Mouse (Mus musculus) ES-Bruce4 (cell line): ENCODE measurements at regions not wholly inside any gene's neighbourhood (a gene's known extent, or its start where the extent isn't known, plus 50 kb on each side); places are given as distances from the start of the nearest gene placed in this dataset.

Source experiments
- CTCF ChIP-seq: IDR thresholded peaks from one replicate; pipeline ENCODE4 v1.8.1; 2011; ENCODE audit warnings: low read depth, low read length
- EP300 ChIP-seq: IDR thresholded peaks from 2 replicates; pipeline ENCODE4 v1.6.1; 2011; ENCODE audit warnings: low read depth, low read length; ENCODE audit not compliant: insufficient read depth

GRCm38 (mm10) chr13:59950281-59950680, 127.3 kb upstream of the Tut7 start:
- TF ChIP-seq CTCF (no peak), EP300 (no peak)
